Mouse (Mus musculus) kidney, embryonic 16.5 days (tissue): ENCODE data around the gene Shroom1. TPM values are rescaled to one million over a fixed set of nuclear protein-coding genes. Genes with fewer than 3 reads are reported as not detected.

Experiments
- ATAC-seq: fragments of 200-750 bp; cut with Nextera tagmentation; 2 replicates; pipeline ENCODE4 v1.8.0; 2017; ENCODE audit warnings: moderate TSS enrichment; ENCODE audit not compliant: low FRiP score, low TSS enrichment
- H3K27ac ChIP-seq: fragments of 300-500 bp; sonication (generic); 2 replicates; pipeline ENCODE4 v1.5.1; 2014; ENCODE audit warnings: low read length
- H3K27me3 ChIP-seq: fragments of 300-500 bp; sonication (generic); 2 replicates; pipeline ENCODE4 v1.6.1; 2014; ENCODE audit warnings: low read length, control low read depth, mixed read lengths; ENCODE audit not compliant: insufficient read depth
- H3K36me3 ChIP-seq: fragments of 300-500 bp; sonication (generic); 2 replicates; pipeline ENCODE4 v1.6.1; 2014; ENCODE audit warnings: low read length, control low read depth, mixed read lengths; ENCODE audit not compliant: insufficient read depth
- H3K4me1 ChIP-seq: fragments of 300-500 bp; sonication (generic); 2 replicates; pipeline ENCODE4 v1.6.1; 2014; ENCODE audit warnings: low read length, control low read depth, mixed read lengths; ENCODE audit not compliant: insufficient read depth
- H3K4me2 ChIP-seq: fragments of 300-500 bp; sonication (generic); replicated peaks from 2 replicates; pipeline ENCODE4 v1.6.1; 2014; ENCODE audit warnings: low read depth, low read length
- H3K4me3 ChIP-seq: fragments of 300-500 bp; sonication (generic); 2 replicates; pipeline ENCODE4 v1.5.1; 2014; ENCODE audit warnings: mild to moderate bottlenecking, low read length
- H3K9ac ChIP-seq: fragments of 300-500 bp; sonication (generic); replicated peaks from 2 replicates; pipeline ENCODE4 v1.6.1; 2014; ENCODE audit warnings: low read length
- H3K9me3 ChIP-seq: fragments of 300-500 bp; sonication (generic); 2 replicates; pipeline ENCODE4 v1.6.1; 2016; ENCODE audit warnings: low read length, control low read depth
- WGBS: fragments of 180-500 bp; shearing (Covaris S2); extraction: QIAGEN DNeasy Blood & Tissue Kit; methylation state at CpG from one replicate; pipeline ENCODE4 v1.1.7; 2014; 5-methylcytosine and 5-hydroxymethylcytosine counted together
- polyA plus RNA-seq: library from polyadenylated mRNA; unstranded; fragments of >200 nt; fragmentation: Nextera tagmentation; extraction: Ambion mirVana; gene quantifications from 2 replicates; pipeline ENCODE4 v1.2.1, GENCODE M21; 2015

Shroom1 gene
- polyA plus RNA-seq, 1 experiment from 2014 or later = 2.1 TPM

- Histone ChIP-seq H3K27ac (no peak overlapping the region), H3K9me3 (no peaks in the 10 kb centered on the region), H3K27me3 (no peaks in the 10 kb centered on the region), H3K4me2 (no peak overlapping the region), H3K36me3 (peaks cover 8% of the 10 kb centered on the region; the same call in 1 of the 2 replicates), H3K9ac (no peak overlapping the region), H3K4me3 (no peak overlapping the region), H3K4me1 (peaks cover 8% of the 10 kb centered on the region)
- ATAC-seq = no peak
- 90% methylated on average over 3 of the region's 3 CpGs for WGBS
Measured at GRCm38 (mm10) chr11:53427993-53428715, 28.9 kb upstream of the Shroom1 start.

- ATAC-seq = no peak
- no peak overlapping the region for H3K4me3 ChIP-seq
- no peak overlapping the region for H3K4me2 ChIP-seq
- WGBS = 96% methylated on average over 5 of the region's 5 CpGs
- H3K4me1 ChIP-seq = peaks cover 8% of the 10 kb centered on the region
- H3K9me3 ChIP-seq = no peaks in the 10 kb centered on the region
- H3K27me3 ChIP-seq = no peaks in the 10 kb centered on the region
- H3K36me3 ChIP-seq = peaks cover 8% of the 10 kb centered on the region; the same call in 1 of the 2 replicates
- no peak overlapping the region for H3K27ac ChIP-seq
- H3K9ac ChIP-seq = no peak overlapping the region
Measured at GRCm38 (mm10) chr11:53428716-53429057, 28.3 kb upstream of the Shroom1 start.

- Histone ChIP-seq H3K27ac (no peak overlapping the region), H3K9ac (peak overlapping the region; percentile 88; the same call in 1 of the 2 replicates), H3K4me2 (peak overlapping the region; percentile 85), H3K9me3 (no peaks in the 10 kb centered on the region), H3K4me3 (peak overlapping the region; percentile 92; the same call in 1 of the 2 replicates), H3K27me3 (no peaks in the 10 kb centered on the region), H3K4me1 (peaks cover 8% of the 10 kb centered on the region), H3K36me3 (peaks cover 8% of the 10 kb centered on the region; the same call in 1 of the 2 replicates)
- no peak for ATAC-seq
Measured at GRCm38 (mm10) chr11:53429182-53429581, 27.8 kb upstream of the Shroom1 start.

- Histone ChIP-seq H3K27me3 (no peaks in the 10 kb centered on the region), H3K9me3 (no peaks in the 10 kb centered on the region), H3K4me3 (peak overlapping the region; percentile 92), H3K9ac (peak overlapping the region; percentile 88), H3K27ac (peak overlapping the region; percentile 56), H3K36me3 (peaks cover 8% of the 10 kb centered on the region; the same call in 1 of the 2 replicates), H3K4me1 (peaks cover 8% of the 10 kb centered on the region), H3K4me2 (peak overlapping the region; percentile 85)
- no peak for ATAC-seq
- WGBS = under 1% methylated on average over 34 of the region's 34 CpGs
Measured at GRCm38 (mm10) chr11:53430300-53430669, 26.7 kb upstream of the Shroom1 start.

GRCm38 (mm10) chr11:53430670-53431346 is 26.2 kb upstream of the Shroom1 start, which contains the start of the genes Uqcrq and Gdf9:
Gene Uqcrq (minus strand): TSS chr11:53430831.
Gene Gdf9 (plus strand): TSS chr11:53431023.
- Histone ChIP-seq H3K27me3 (no peaks in the 10 kb centered on the region), H3K4me1 (peaks cover 8% of the 10 kb centered on the region), H3K27ac (peak within 1 kb of the TSS; percentile 56), H3K36me3 (peaks cover 8% of the 10 kb centered on the region; the same call in 1 of the 2 replicates), H3K9me3 (no peaks in the 10 kb centered on the region), H3K4me2 (peak within 1 kb of the TSS; percentile 85), H3K4me3 (peak within 1 kb of the TSS; percentile 92), H3K9ac (peak within 1 kb of the TSS; percentile 88)
- WGBS = 0% methylated on average over 44 of the region's 44 CpGs
- ATAC-seq = peak; percentile 95

GRCm38 (mm10) chr11:53431347-53432056 is 25.5 kb upstream of the Shroom1 start:
- Histone ChIP-seq H3K4me2 (peak overlapping the region; percentile 60), H3K4me1 (peaks cover 8% of the 10 kb centered on the region), H3K9ac (peak overlapping the region; percentile 58), H3K27me3 (no peaks in the 10 kb centered on the region), H3K4me3 (peak overlapping the region; percentile 92), H3K36me3 (peaks cover 8% of the 10 kb centered on the region; the same call in 1 of the 2 replicates), H3K9me3 (no peaks in the 10 kb centered on the region), H3K27ac (peak overlapping the region; percentile 56)
- 11% methylated on average over 9 of the region's 9 CpGs for WGBS
- peak; percentile 67 for ATAC-seq

GRCm38 (mm10) chr11:53433057-53433456 is 23.9 kb upstream of the Shroom1 start:
- Histone ChIP-seq H3K9me3 (no peaks in the 10 kb centered on the region), H3K27me3 (no peaks in the 10 kb centered on the region), H3K36me3 (peaks cover 8% of the 10 kb centered on the region; the same call in 1 of the 2 replicates), H3K27ac (no peak overlapping the region), H3K9ac (no peak overlapping the region), H3K4me2 (no peak overlapping the region), H3K4me1 (peaks cover 8% of the 10 kb centered on the region), H3K4me3 (no peak overlapping the region)
- WGBS = 57% methylated on average over 6 of the region's 6 CpGs
- ATAC-seq = no peak

- WGBS = 83% methylated on average over 8 of the region's 8 CpGs
- no peak overlapping the region for H3K27ac ChIP-seq
Measured at GRCm38 (mm10) chr11:53435504-53435903, 21.5 kb upstream of the Shroom1 start.

GRCm38 (mm10) chr11:53436338-53436737 is 20.7 kb upstream of the Shroom1 start:
- no peaks in the 10 kb centered on the region for H3K36me3 ChIP-seq
- H3K4me3 ChIP-seq = no peak overlapping the region
- H3K27ac ChIP-seq = no peak overlapping the region
- no peak for ATAC-seq
- H3K4me1 ChIP-seq = no peaks in the 10 kb centered on the region
- H3K27me3 ChIP-seq = no peaks in the 10 kb centered on the region
- H3K4me2 ChIP-seq = no peak overlapping the region
- no peaks in the 10 kb centered on the region for H3K9me3 ChIP-seq
- no peak overlapping the region for H3K9ac ChIP-seq
- WGBS = 87% methylated on average over 6 of the region's 6 CpGs

More at GRCm38 (mm10) chr11:53435504-53435903, 21.5 kb upstream of the Shroom1 start:
- Histone ChIP-seq H3K9ac (no peak overlapping the region), H3K4me2 (no peak overlapping the region), H3K4me3 (no peak overlapping the region), H3K36me3 (no peaks in the 10 kb centered on the region), H3K9me3 (no peaks in the 10 kb centered on the region), H3K4me1 (no peaks in the 10 kb centered on the region), H3K27me3 (no peaks in the 10 kb centered on the region)
- no peak for ATAC-seq
